8 mouse cellular contexts compared by ENCODE assay signal in the genomic region with DNA sequence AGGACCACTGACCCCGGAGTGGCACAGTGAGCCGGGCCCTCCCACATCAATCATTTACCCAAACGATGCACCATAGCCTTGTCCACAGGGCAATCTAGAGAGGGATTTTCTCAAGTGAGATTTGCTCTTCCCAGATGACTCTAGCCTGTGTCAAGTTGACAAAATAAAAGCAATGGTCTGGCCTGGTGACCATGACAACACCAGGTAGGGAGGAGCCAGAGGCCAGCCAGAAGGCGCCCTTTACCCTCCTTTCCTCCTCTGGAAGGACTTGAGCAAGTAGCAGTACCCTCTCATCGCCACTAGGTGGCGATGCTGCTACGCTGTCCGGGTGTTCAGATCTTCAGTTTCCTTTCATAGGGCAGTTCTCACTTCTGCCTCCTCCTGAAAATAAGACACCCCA. TPM values are rescaled to one million over a fixed set of nuclear protein-coding genes. Genes with fewer than 3 reads are reported as not detected.
DNase-seq lines count a peak whose midpoint lies in the region; ATAC-seq and TF ChIP-seq lines count a peak whose summit lies in the region.

No protein-coding gene starts in this region.

- WGBS in kidney, adult 2 months = 11% methylated on average over 8 of the region's 8 CpGs
- WGBS in lung, adult 2 months = 27% methylated on average over 8 of the region's 8 CpGs
- WGBS in thymus, adult 2 months = 35% methylated on average over 8 of the region's 8 CpGs

- H3K36me3 ChIP-seq in kidney, adult 2 months (ENCODE audit: control insufficient read depth, insufficient read depth, low read length) = no peaks in the 10 kb centered on the region
- no peaks in the 10 kb centered on the region for H3K36me3 ChIP-seq in thymus, adult 2 months (ENCODE audit: control insufficient read depth, insufficient read depth, low read length)

- no peak for TF ChIP-seq POLR2A in kidney, adult 2 months (IDR thresholded peaks at IDR 0.05; ENCODE audit: low read depth, low read length)
- no peak for TF ChIP-seq POLR2A in lung, adult 2 months (IDR thresholded peaks at IDR 0.05; ENCODE audit: borderline replicate concordance, extremely low read depth, low read depth, low read length)
- no peak for TF ChIP-seq POLR2A in thymus, adult 2 months (IDR thresholded peaks at IDR 0.05; ENCODE audit: control insufficient read depth, extremely low read depth, insufficient read depth, low read length, poor library complexity)

- no peaks in the 10 kb centered on the region for H3K4me1 ChIP-seq in kidney, adult 2 months (ENCODE audit: control insufficient read depth, insufficient read depth, low read length)
- no peaks in the 10 kb centered on the region for H3K4me1 ChIP-seq in lung, adult 2 months (ENCODE audit: control insufficient read depth, insufficient read depth, low read length)
- H3K4me1 ChIP-seq in thymus, adult 2 months (replicated peaks; ENCODE audit: control insufficient read depth, insufficient read depth, low read length) = no peaks in the 10 kb centered on the region

- H3K27me3 ChIP-seq in kidney, adult 2 months (replicated peaks; ENCODE audit: control insufficient read depth, insufficient read depth, low read length) = no peaks in the 10 kb centered on the region
- no peaks in the 10 kb centered on the region for H3K27me3 ChIP-seq in thymus, adult 2 months (ENCODE audit: control insufficient read depth, insufficient read depth, low read length)

- DNase-seq in CD4-positive helper T cell, adult 2 months (ENCODE audit: low read depth, low spot score) = peak; percentile 80
- peak; percentile 83 for DNase-seq in adipocyte (ENCODE audit: low spot score)
- peak; percentile 38 for DNase-seq in gastrocnemius, postnatal 25 days
- DNase-seq in kidney, adult 2 months = peak; percentile 81
- DNase-seq in lung, adult 2 months = peak; percentile 48
- DNase-seq in thymus, adult 2 months = peak; percentile 65

- H3K27ac ChIP-seq in kidney, adult 2 months (ENCODE audit: insufficient read depth, low read depth, low read length) = no peak overlapping the region
- no peak overlapping the region for H3K27ac ChIP-seq in thymus, adult 2 months (ENCODE audit: control insufficient read depth, insufficient read depth, low read length)

- peak; percentile 86 for ATAC-seq in common myeloid progenitor, adult 5-6 weeks (replicated peaks; ENCODE audit: low read depth, poor library complexity, severe bottlenecking)
- ATAC-seq in neutrophil, adult 5-6 weeks (ENCODE audit: extremely low read depth, insufficient number of reproducible peaks, low FRiP score, poor library complexity, severe bottlenecking) = peak; percentile 71

- no peak overlapping the region for H3K4me3 ChIP-seq in kidney, adult 2 months (ENCODE audit: insufficient read depth, low read depth, low read length)
- H3K4me3 ChIP-seq in lung, adult 2 months (replicated peaks; ENCODE audit: extremely low read depth, low read depth, low read length) = no peak overlapping the region
- no peak overlapping the region for H3K4me3 ChIP-seq in thymus, adult 2 months (ENCODE audit: control insufficient read depth, insufficient read depth, low read length)

- peak; percentile 96 for TF ChIP-seq CTCF in kidney, adult 2 months (conservative IDR thresholded peaks at IDR 0.05; ENCODE audit: insufficient read depth, insufficient read length, low read depth, low read length)
- peak; percentile 99 for TF ChIP-seq CTCF in lung, adult 2 months (IDR thresholded peaks at IDR 0.05; ENCODE audit: insufficient read depth, low read length)
- peak; percentile 76; the same call in 1 of the 2 replicates for TF ChIP-seq CTCF in thymus, adult 2 months (IDR thresholded peaks at IDR 0.05; ENCODE audit: borderline replicate concordance, control insufficient read depth, extremely low read depth, insufficient read depth, low read length, poor library complexity)

RNA-seq across cellular contexts. Expression of a gene that starts 58.3 kb away (rescaled TPM):
- total RNA-seq in common myeloid progenitor, adult 5-6 weeks (2017) = 118 and 145 TPM in 2 replicates
- total RNA-seq in gastrocnemius, postnatal 25 days (2021) = 10 to 100 TPM; 34.4 to 38.1 TPM
- polyA plus RNA-seq in kidney, adult 2 months (2012; rRNA removed) = 40.7 and 41.0 TPM in 2 replicates
- polyA plus RNA-seq in lung, adult 2 months (2012; rRNA removed) = 31.4 and 45.8 TPM in 2 replicates
- total RNA-seq in neutrophil, adult 5-6 weeks (2017) = 52.8 and 62.4 TPM in 2 replicates
- polyA plus RNA-seq in thymus, adult 2 months (2012; rRNA removed) = 94.4 and 113 TPM in 2 replicates
